Mouse (Mus musculus): Measurements from ENCODE around the gene Usp17ld. TPM values are rescaled to one million over a fixed set of nuclear protein-coding genes. Genes with fewer than 3 reads are reported as not detected.
"Not testable (repeated sequence)": the region's sequence is repeated elsewhere in the genome, so short reads cannot be mapped to it uniquely, and the experiment has no call there.

Usp17ld gene
- polyA plus RNA-seq (2014; fragmentation: Nextera tagmentation; extraction: Ambion mirVana) = not detected in 2 replicates

- not testable (repeated sequence) for H3K4me2 ChIP-seq; H3K27ac ChIP-seq (ENCODE audit: low read depth); H3K36me3 ChIP-seq (ENCODE audit: insufficient read depth); H3K4me1 ChIP-seq (ENCODE audit: insufficient read depth); H3K4me3 ChIP-seq (ENCODE audit: low read depth, low read length); DNase-seq; ATAC-seq (ENCODE audit: insufficient read depth); H3K9me3 ChIP-seq (ENCODE audit: low read depth, low read length); H3K27me3 ChIP-seq (ENCODE audit: insufficient read depth, low read length); H3K9ac ChIP-seq
These were observed at the start of gene Usp17ld for GRCm38 (mm10) chr7:103252405-103252804. Gene Usp17ld (minus strand): TSS chr7:103252505.

- Histone ChIP-seq H3K36me3 (ENCODE audit: insufficient read depth) (no peaks in the 10 kb centered on the region), H3K9ac (no peak within 1 kb of the TSS), H3K4me3 (ENCODE audit: low read depth, low read length) (no peak within 1 kb of the TSS), H3K27me3 (ENCODE audit: insufficient read depth, low read length) (no peaks in the 10 kb centered on the region), H3K9me3 (ENCODE audit: low read depth, low read length) (no peaks in the 10 kb centered on the region), H3K4me2 (no peak within 1 kb of the TSS), H3K27ac (ENCODE audit: low read depth) (no peak within 1 kb of the TSS), H3K4me1 (ENCODE audit: insufficient read depth) (no peaks in the 10 kb centered on the region)
- DNase-seq (no peak), ATAC-seq (ENCODE audit: insufficient read depth) (no peak)
- no peak for TF ChIP-seq CTCF (IDR thresholded peaks at IDR 0.05; ENCODE audit: low read depth)
These were observed 35.6 kb downstream of the Usp17ld start, which contains the start of gene Olfr594 for GRCm38 (mm10) chr7:103216696-103217095. Gene Olfr594 (plus strand): TSS chr7:103216996.

GRCm38 (mm10) chr7:103212050-103212449 is 40.3 kb downstream of the Usp17ld start:
- not testable (repeated sequence) for H3K9me3 ChIP-seq (ENCODE audit: low read depth, low read length); H3K4me1 ChIP-seq (ENCODE audit: insufficient read depth); ATAC-seq (ENCODE audit: insufficient read depth); H3K4me2 ChIP-seq; H3K9ac ChIP-seq; DNase-seq; H3K4me3 ChIP-seq (ENCODE audit: low read depth, low read length); H3K27me3 ChIP-seq (ENCODE audit: insufficient read depth, low read length); H3K36me3 ChIP-seq (ENCODE audit: insufficient read depth); H3K27ac ChIP-seq (ENCODE audit: low read depth)
- WGBS = 80% methylated on average over 5 of the region's 5 CpGs

- no peaks in the 10 kb centered on the region for H3K4me1 ChIP-seq (ENCODE audit: insufficient read depth)
- no peaks in the 10 kb centered on the region for H3K36me3 ChIP-seq (ENCODE audit: insufficient read depth)
- H3K9ac ChIP-seq = no peak within 1 kb of the TSS
- DNase-seq (no peak), ATAC-seq (ENCODE audit: insufficient read depth) (no peak)
- H3K9me3 ChIP-seq (ENCODE audit: low read depth, low read length) = no peaks in the 10 kb centered on the region
- H3K27me3 ChIP-seq (ENCODE audit: insufficient read depth, low read length) = no peaks in the 10 kb centered on the region
- TF ChIP-seq CTCF (IDR thresholded peaks at IDR 0.05; ENCODE audit: low read depth) = no peak
- H3K4me2 ChIP-seq = no peak within 1 kb of the TSS
- WGBS = 67% methylated on average over 1 of the region's 1 CpGs
- no peak within 1 kb of the TSS for H3K27ac ChIP-seq (ENCODE audit: low read depth)
- H3K4me3 ChIP-seq (ENCODE audit: low read depth, low read length) = no peak within 1 kb of the TSS
These were observed 40.7 kb downstream of the Usp17ld start, which contains the start of gene Olfr593 for GRCm38 (mm10) chr7:103211562-103211961. Gene Olfr593 (plus strand): TSS chr7:103211862.

Small RNA genes lying within 50 kb of the gene (microRNA-seq; reads per million reads assigned to microRNA genes)
- not detected for gene Gm23550 (ENCODE audit: borderline number of aligned reads)
- gene Gm25171 (ENCODE audit: borderline number of aligned reads) = not detected

Other genes starting within 250 kb of the Usp17ld start
- gene Olfr582, start 214.5 kb downstream of the Usp17ld start, polyA plus RNA-seq (2014; fragmentation: Nextera tagmentation; extraction: Ambion mirVana) = not detected in 2 replicates
- gene Olfr583, start 201.2 kb downstream of the Usp17ld start, polyA plus RNA-seq (2014; fragmentation: Nextera tagmentation; extraction: Ambion mirVana) = not detected in 2 replicates
- gene Olfr584, start 170.6 kb downstream of the Usp17ld start, polyA plus RNA-seq (2014; fragmentation: Nextera tagmentation; extraction: Ambion mirVana) = not detected in 2 replicates
- gene Olfr585, start 154.8 kb downstream of the Usp17ld start, polyA plus RNA-seq (2014; fragmentation: Nextera tagmentation; extraction: Ambion mirVana) = not detected in 2 replicates
- not detected in 2 replicates for gene Olfr586, start 126.9 kb downstream of the Usp17ld start, polyA plus RNA-seq (2014; fragmentation: Nextera tagmentation; extraction: Ambion mirVana)
- gene Olfr588-ps1, start 111.6 kb downstream of the Usp17ld start, polyA plus RNA-seq (2014; fragmentation: Nextera tagmentation; extraction: Ambion mirVana) = not detected in 2 replicates
- gene Olfr589, start 96.1 kb downstream of the Usp17ld start, polyA plus RNA-seq (2014; fragmentation: Nextera tagmentation; extraction: Ambion mirVana) = not detected in 2 replicates
- gene Olfr591, start 74.2 kb downstream of the Usp17ld start, polyA plus RNA-seq (2014; fragmentation: Nextera tagmentation; extraction: Ambion mirVana) = not detected in 2 replicates
- not detected in 2 replicates for gene Olfr592, start 67.7 kb downstream of the Usp17ld start, polyA plus RNA-seq (2014; fragmentation: Nextera tagmentation; extraction: Ambion mirVana)
- not detected in 2 replicates for gene Olfr593, start 40.6 kb downstream of the Usp17ld start, polyA plus RNA-seq (2014; fragmentation: Nextera tagmentation; extraction: Ambion mirVana)
- not detected in 2 replicates for gene Olfr594, start 35.5 kb downstream of the Usp17ld start, polyA plus RNA-seq (2014; fragmentation: Nextera tagmentation; extraction: Ambion mirVana)
- gene Olfr596, start 53.1 kb upstream of the Usp17ld start, polyA plus RNA-seq (2014; fragmentation: Nextera tagmentation; extraction: Ambion mirVana) = not detected in 2 replicates
- not detected in 2 replicates for gene Olfr597, start 63.8 kb upstream of the Usp17ld start, polyA plus RNA-seq (2014; fragmentation: Nextera tagmentation; extraction: Ambion mirVana)
- gene Olfr598, start 71.1 kb upstream of the Usp17ld start, polyA plus RNA-seq (2014; fragmentation: Nextera tagmentation; extraction: Ambion mirVana) = not detected in 2 replicates
- gene Olfr599, start 83.4 kb upstream of the Usp17ld start, polyA plus RNA-seq (2014; fragmentation: Nextera tagmentation; extraction: Ambion mirVana) = not detected in 2 replicates
- not detected in 2 replicates for gene Olfr600, start 97.2 kb upstream of the Usp17ld start, polyA plus RNA-seq (2014; fragmentation: Nextera tagmentation; extraction: Ambion mirVana)
- not detected in 2 replicates for gene Olfr601, start 110.2 kb upstream of the Usp17ld start, polyA plus RNA-seq (2014; fragmentation: Nextera tagmentation; extraction: Ambion mirVana)
- gene Olfr603, start 133.7 kb upstream of the Usp17ld start, polyA plus RNA-seq (2014; fragmentation: Nextera tagmentation; extraction: Ambion mirVana) = not detected in 2 replicates
- gene Usp17lc, start 162.6 kb upstream of the Usp17ld start, polyA plus RNA-seq (2014; fragmentation: Nextera tagmentation; extraction: Ambion mirVana) = not detected in 2 replicates
- gene Olfr605, start 192.9 kb upstream of the Usp17ld start, polyA plus RNA-seq (2014; fragmentation: Nextera tagmentation; extraction: Ambion mirVana) = not detected in 2 replicates
- not detected in 2 replicates for gene Olfr606, start 196.5 kb upstream of the Usp17ld start, polyA plus RNA-seq (2014; fragmentation: Nextera tagmentation; extraction: Ambion mirVana)
- gene Olfr607, start 211.6 kb upstream of the Usp17ld start, polyA plus RNA-seq (2014; fragmentation: Nextera tagmentation; extraction: Ambion mirVana) = not detected in 2 replicates
- not detected in 2 replicates for gene Olfr608, start 217.4 kb upstream of the Usp17ld start, polyA plus RNA-seq (2014; fragmentation: Nextera tagmentation; extraction: Ambion mirVana)
- gene Olfr609, start 245.6 kb upstream of the Usp17ld start, polyA plus RNA-seq (2014; fragmentation: Nextera tagmentation; extraction: Ambion mirVana) = not detected in 2 replicates